In genomic region chr11:117092711-117093110, GRCm38 (mm10) we compare ENCODE assay signal across 11 mouse cellular contexts. TPM values are rescaled to one million over a fixed set of nuclear protein-coding genes. Genes with fewer than 3 reads are reported as not detected.
DNase-seq lines count a peak whose midpoint lies in the region; ATAC-seq and TF ChIP-seq lines count a peak whose summit lies in the region.
"Had no signal": no experiment of that assay in that cellular context is flagged by ENCODE, and none has a peak within 500 bp of the region (broad histone marks: within the 10 kb centered on the region; RNA-seq: fewer than 3 reads in every experiment).

No protein-coding gene starts in this region.

- H3K4me1 ChIP-seq in liver, postnatal 0 days (ENCODE audit: insufficient read depth), result peaks cover 8% of the 10 kb centered on the region

- no peaks in the 10 kb centered on the region for H3K9me3 ChIP-seq in liver, postnatal 0 days (ENCODE audit: low read length)
- H3K9me3 ChIP-seq: embryonic facial prominence, embryonic 12.5 days; hindbrain, embryonic 13.5 days had no signal

- H3K9ac ChIP-seq in liver, postnatal 0 days (replicated peaks), result no peak overlapping the region
- H3K9ac ChIP-seq: embryonic facial prominence, embryonic 12.5 days had no signal

- H3K4me3 ChIP-seq in liver, postnatal 0 days (ENCODE audit: low read depth, low read length), result no peak overlapping the region
- H3K4me3 ChIP-seq: hindbrain, embryonic 13.5 days; myocyte had no signal

- H3K27ac ChIP-seq in liver, postnatal 0 days (ENCODE audit: low read depth), result no peak overlapping the region
- H3K27ac ChIP-seq: hindbrain, embryonic 13.5 days had no signal

- DNase-seq in embryo, embryonic 10 days (ENCODE audit: low spot score), result peak; percentile 59
- DNase-seq in embryo, embryonic 9.5 days (ENCODE audit: extremely low spot score), result no peak
- peak; percentile 52 for DNase-seq in liver, postnatal 0 days
- DNase-seq in liver, result no peak
- DNase-seq in kidney, postnatal 4 days, result peak; percentile 42 to 52
- peak; percentile 73 to 87 for DNase-seq in thymus, postnatal 36 days
- no peak for DNase-seq in cerebellum, adult 11-12 months

- H3K4me2 ChIP-seq in liver, postnatal 0 days (ENCODE audit: low read depth, low read length), result no peak overlapping the region

- 50% methylated on average over 8 of the region's 8 CpGs for WGBS in liver, postnatal 0 days (ENCODE audit: insufficient replicate concordance)

- no peak for ATAC-seq in liver, postnatal 0 days
- no peak for ATAC-seq in frontal cortex, adult (ENCODE audit: low TSS enrichment)

- TF ChIP-seq EP300 in liver, postnatal 0 days (IDR thresholded peaks at IDR 0.05; ENCODE audit: low read depth), result no peak

- no peaks in the 10 kb centered on the region for H3K36me3 ChIP-seq in liver, postnatal 0 days (replicated peaks; ENCODE audit: insufficient read depth, low read length)
- H3K36me3 ChIP-seq: embryonic facial prominence, embryonic 12.5 days; hindbrain, embryonic 13.5 days had no signal

- no peak for TF ChIP-seq CTCF in liver, postnatal 0 days (IDR thresholded peaks at IDR 0.05; ENCODE audit: low read depth)

- 0 out of 2 replicates have a peak, but pooled peaks cover 5% of the 10 kb centered on the region for H3K27me3 ChIP-seq in liver, postnatal 0 days (ENCODE audit: insufficient read depth, low read length)
- H3K27me3 ChIP-seq: embryonic facial prominence, embryonic 12.5 days had no signal

RNA-seq across cellular contexts. Expression of gene Sec14l1, which starts 22.3 kb away (rescaled TPM):
- polyA plus RNA-seq in liver, postnatal 0 days (2015; fragmentation: Nextera tagmentation; extraction: Ambion mirVana), result 8.2 and 9.2 TPM in 2 replicates

Comparison
In these comparisons a context has a peak if more than half of its experiments do, and no peak if none do; other contexts are left out.
1. DNase-seq: peak in embryo, embryonic 10 days (single experiment), liver, postnatal 0 days (single experiment), kidney, postnatal 4 days (2 of 2) and thymus, postnatal 36 days (2 of 2); none in embryo, embryonic 9.5 days (single experiment), liver (single experiment) and cerebellum, adult 11-12 months (single experiment).